Mouse (Mus musculus): ENCODE data around the gene Trmt6. TPM values are rescaled to one million over a fixed set of nuclear protein-coding genes. Genes with fewer than 3 reads are reported as not detected.

The Trmt6 gene
- total and polyA plus RNA-seq, 3 experiments: 35.1 to 89.9 (median 77.6) TPM

DNA sequence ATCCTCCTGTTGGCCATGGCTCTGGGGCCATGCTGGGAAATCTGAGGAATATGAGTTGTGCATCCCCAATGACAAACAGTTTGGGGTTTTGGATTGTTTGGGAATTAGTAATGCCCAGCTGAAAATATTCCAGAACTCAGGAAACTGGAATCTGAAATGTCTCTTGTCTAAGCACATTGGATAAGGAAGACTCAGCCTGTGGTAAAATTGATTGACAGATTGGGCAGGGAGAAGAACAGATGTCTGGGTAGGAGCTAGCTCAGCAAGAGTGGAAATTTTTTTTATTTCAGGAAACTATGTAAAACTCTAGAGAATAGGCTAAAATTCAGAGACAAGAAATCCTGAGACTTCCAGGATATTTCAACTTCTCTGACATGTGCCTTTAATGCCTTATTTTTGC, 44.6 kb upstream of the Trmt6 start:
- Histone ChIP-seq H3K36me3 (replicated peaks in 1 of 2; ENCODE audit: control insufficient read depth in 1 of 2, insufficient read depth in 1 of 2, low read length in 1 of 2) (peaks cover 21 to 73% of the 10 kb centered on the region in 2 experiments), H3K4me2 (ENCODE audit: insufficient read depth, low read depth, poor library complexity, severe bottlenecking) (no peak overlapping the region)

DNA sequence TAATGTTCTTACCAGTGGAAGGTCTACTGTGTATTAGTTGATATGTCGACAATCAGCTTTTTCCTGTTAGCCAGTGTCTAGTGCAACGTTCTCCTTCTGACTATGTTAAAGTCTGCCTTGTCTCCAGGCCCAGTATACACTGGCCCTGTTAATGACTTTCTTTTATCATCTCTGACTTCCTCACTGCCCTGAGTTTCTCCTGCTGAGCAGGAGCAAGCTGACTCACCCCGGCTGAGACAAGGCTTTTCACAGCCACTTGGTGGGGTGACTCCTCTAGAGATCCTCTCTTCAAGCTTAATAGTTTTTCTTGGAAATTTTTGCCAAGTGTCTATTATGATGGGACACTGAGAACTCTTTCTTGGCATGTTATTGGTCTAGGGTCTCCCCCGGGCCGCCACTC, 40.5 kb upstream of the Trmt6 start:
- in situ Hi-C loops (cut with MboI; ENCODE audit: low pct_ligation_motif_present, low pct_unique_long_range_greater_than_20kb, low sequenced_read_pairs): no loop called here
- no peak for DNase-seq (ENCODE audit: extremely low read depth)
- H3K4me1 ChIP-seq (ENCODE audit: control insufficient read depth in 1 of 2, insufficient read depth in 2 of 2): 0 out of 4 replicates have a peak, but pooled peaks cover 0 to 9% of the 10 kb centered on the region in 2 experiments
- H3K9me3 ChIP-seq (replicated peaks; ENCODE audit: low read length): no peaks in the 10 kb centered on the region
- TF ChIP-seq ZNF384 (IDR thresholded peaks at IDR 0.05; ENCODE audit: low read depth, low read length) (no peak), USF1 (IDR thresholded peaks at IDR 0.05; ENCODE audit: low read depth, low read length) (no peak), RAD21 (IDR thresholded peaks at IDR 0.05; ENCODE audit: low read depth, low read length) (no peak), EP300 (IDR thresholded peaks at IDR 0.05; ENCODE audit: low read length) (no peak), NELFE (IDR thresholded peaks at IDR 0.05; ENCODE audit: low read depth, low read length) (no peak), E2F4 (IDR thresholded peaks at IDR 0.05; ENCODE audit: insufficient replicate concordance, low read depth, low read length) (no peak), POLR2A (IDR thresholded peaks at IDR 0.05; ENCODE audit: low read depth, low read length) (no peak), RCOR1 (conservative IDR thresholded peaks at IDR 0.05; ENCODE audit: low read depth, low read length) (no peak), TBP (conservative IDR thresholded peaks at IDR 0.05; ENCODE audit: low read depth, low read length) (no peak), JUN (IDR thresholded peaks at IDR 0.05; ENCODE audit: insufficient read depth, low read depth, low read length) (no peak), POLR2AphosphoS2 (IDR thresholded peaks at IDR 0.05; ENCODE audit: low read depth, low read length) (no peak), SMC3 (IDR thresholded peaks at IDR 0.05; ENCODE audit: low read depth, low read length) (no peak), HCFC1 (IDR thresholded peaks at IDR 0.05; ENCODE audit: low read depth, low read length) (no peak)
- H3K79me2 ChIP-seq (replicated peaks; ENCODE audit: control insufficient read depth, extremely low read depth, insufficient read depth, poor library complexity, severe bottlenecking): peaks cover 7% of the 10 kb centered on the region
- dilution Hi-C loops (cut with MboI; ENCODE audit: extremely low pct_ligation_motif_present, extremely low pct_unique_long_range_greater_than_20kb, low sequenced_read_pairs): no loop called here
- H3K27ac ChIP-seq (ENCODE audit: insufficient read depth, low read depth): no peak overlapping the region
- peaks cover 14 to 72% of the 10 kb centered on the region in 2 experiments for H3K36me3 ChIP-seq (replicated peaks in 1 of 2; ENCODE audit: control insufficient read depth in 1 of 2, insufficient read depth in 1 of 2, low read length in 1 of 2)
- no peaks in the 10 kb centered on the region for H3K27me3 ChIP-seq (replicated peaks)
- no peak overlapping the region for H3K4me2 ChIP-seq (ENCODE audit: insufficient read depth, low read depth, poor library complexity, severe bottlenecking)
- H3K9ac ChIP-seq (ENCODE audit: insufficient read depth, low read depth): no peak overlapping the region
- no peak overlapping the region for H3K4me3 ChIP-seq (replicated peaks in 1 of 3; ENCODE audit: low read depth in 2 of 3, low read length in 2 of 3, poor library complexity in 1 of 3)

More for the DNA sequence above, 44.6 kb upstream of the Trmt6 start:
- in situ Hi-C loops (cut with MboI; ENCODE audit: low pct_ligation_motif_present, low pct_unique_long_range_greater_than_20kb, low sequenced_read_pairs): no loop called here
- H3K79me2 ChIP-seq (replicated peaks; ENCODE audit: control insufficient read depth, extremely low read depth, insufficient read depth, poor library complexity, severe bottlenecking): peaks cover 7% of the 10 kb centered on the region
- H3K27me3 ChIP-seq (replicated peaks): no peaks in the 10 kb centered on the region
- dilution Hi-C loops (cut with MboI; ENCODE audit: extremely low pct_ligation_motif_present, extremely low pct_unique_long_range_greater_than_20kb, low sequenced_read_pairs): no loop called here
- no peaks in the 10 kb centered on the region for H3K9me3 ChIP-seq (replicated peaks; ENCODE audit: low read length)
- H3K9ac ChIP-seq (ENCODE audit: insufficient read depth, low read depth): no peak overlapping the region
- no peak for TF ChIP-seq RCOR1 (conservative IDR thresholded peaks at IDR 0.05; ENCODE audit: low read depth, low read length)
- no peak overlapping the region for H3K27ac ChIP-seq (ENCODE audit: insufficient read depth, low read depth)
- no peaks in the 10 kb centered on the region for H3K4me1 ChIP-seq (ENCODE audit: control insufficient read depth in 1 of 2, insufficient read depth in 2 of 2)
- no peak for DNase-seq (ENCODE audit: extremely low read depth)
- no peak overlapping the region for H3K4me3 ChIP-seq (replicated peaks in 1 of 3; ENCODE audit: low read depth in 2 of 3, low read length in 2 of 3, poor library complexity in 1 of 3)

DNA sequence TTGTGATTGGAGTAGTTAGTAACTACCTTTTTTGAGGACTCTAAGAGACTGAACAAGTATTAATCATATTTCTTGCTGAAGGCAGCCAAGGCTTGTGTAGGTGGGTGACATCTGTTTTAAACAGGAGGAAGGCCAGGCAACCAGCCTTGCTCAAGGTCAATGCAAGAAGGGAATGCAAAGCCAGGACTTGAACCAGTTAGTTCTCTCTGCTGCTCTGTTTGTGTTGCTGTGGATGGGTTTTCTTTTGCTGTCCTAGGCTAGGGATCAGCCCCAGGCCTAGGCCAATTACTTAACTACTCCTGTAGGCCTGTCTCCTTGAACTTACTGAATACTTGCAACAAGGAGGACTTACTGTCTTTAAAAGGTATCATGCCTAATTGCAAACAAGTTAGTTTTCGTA, 37.2 kb upstream of the Trmt6 start:
- dilution Hi-C loops (cut with MboI; ENCODE audit: extremely low pct_ligation_motif_present, extremely low pct_unique_long_range_greater_than_20kb, low sequenced_read_pairs): no loop called here
- TF ChIP-seq IRF4 (IDR thresholded peaks at IDR 0.05; ENCODE audit: low read depth, low read length): no peak
- no peak for TF ChIP-seq BHLHE40 (IDR thresholded peaks at IDR 0.05; ENCODE audit: low read depth, low read length)
- TF ChIP-seq RCOR1 (conservative IDR thresholded peaks at IDR 0.05; ENCODE audit: low read depth, low read length): no peak
- no peak for TF ChIP-seq ETS1 (conservative IDR thresholded peaks at IDR 0.05; ENCODE audit: low read depth, low read length)
- no peak for DNase-seq (ENCODE audit: extremely low read depth)
- peaks cover 3 to 22% of the 10 kb centered on the region in 2 experiments; a peak in 3 of 4 replicates for H3K4me1 ChIP-seq (ENCODE audit: control insufficient read depth in 1 of 2, insufficient read depth in 2 of 2)
- in situ Hi-C loops (cut with MboI; ENCODE audit: low pct_ligation_motif_present, low pct_unique_long_range_greater_than_20kb, low sequenced_read_pairs): no loop called here
- no peaks in the 10 kb centered on the region for H3K9me3 ChIP-seq (replicated peaks; ENCODE audit: low read length)
- peaks cover 22 to 70% of the 10 kb centered on the region in 2 experiments for H3K36me3 ChIP-seq (replicated peaks in 1 of 2; ENCODE audit: control insufficient read depth in 1 of 2, insufficient read depth in 1 of 2, low read length in 1 of 2)
- H3K4me3 ChIP-seq (replicated peaks in 1 of 3; ENCODE audit: low read depth in 2 of 3, low read length in 2 of 3, poor library complexity in 1 of 3): no peak overlapping the region
- H3K9ac ChIP-seq (ENCODE audit: insufficient read depth, low read depth): no peak overlapping the region
- peaks cover 19% of the 10 kb centered on the region for H3K79me2 ChIP-seq (replicated peaks; ENCODE audit: control insufficient read depth, extremely low read depth, insufficient read depth, poor library complexity, severe bottlenecking)
- no peak overlapping the region for H3K27ac ChIP-seq (ENCODE audit: insufficient read depth, low read depth)
- H3K4me2 ChIP-seq (ENCODE audit: insufficient read depth, low read depth, poor library complexity, severe bottlenecking): no peak overlapping the region
- no peaks in the 10 kb centered on the region for H3K27me3 ChIP-seq (replicated peaks)

Measured in CH12.LX (cell line).